Comparison of ENCODE assay signal across 8 mouse cellular contexts in the genomic region with DNA sequence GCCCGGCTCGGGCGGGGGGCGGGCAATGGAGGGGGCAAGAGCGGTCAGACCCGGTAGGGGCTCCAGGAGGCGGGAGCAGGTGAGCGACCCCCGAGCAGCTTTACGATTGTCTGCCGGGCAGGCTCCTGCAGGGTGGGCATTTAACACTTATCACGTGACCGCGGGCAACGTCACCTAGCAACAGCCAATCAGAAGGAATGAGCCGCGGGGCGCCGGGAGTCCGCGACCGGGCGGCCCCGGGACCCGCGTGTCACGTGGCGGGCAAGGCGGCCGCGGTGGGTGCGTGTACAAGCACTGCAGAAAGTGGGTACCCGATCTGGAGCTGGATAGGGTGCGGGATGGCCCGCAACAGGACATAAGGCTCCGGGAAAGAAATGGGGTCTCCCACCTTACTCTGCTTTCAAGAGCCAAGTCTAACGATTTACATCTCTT. TPM values are rescaled to one million over a fixed set of nuclear protein-coding genes. Genes with fewer than 3 reads are reported as not detected.
DNase-seq lines count a peak whose midpoint lies in the region; ATAC-seq and TF ChIP-seq lines count a peak whose summit lies in the region.

A gene (minus strand): TSS at position 115 of the 432 bp plus-strand sequence.

- peaks cover 88% of the 10 kb centered on the region for H3K27me3 ChIP-seq in heart, embryonic 15.5 days
- H3K27me3 ChIP-seq in liver, embryonic 13.5 days: peaks cover 97% of the 10 kb centered on the region
- peaks cover 92% of the 10 kb centered on the region for H3K27me3 ChIP-seq in stomach, embryonic 16.5 days (ENCODE audit: control insufficient read depth, insufficient read depth, low read length)

- H3K36me3 ChIP-seq in heart, embryonic 15.5 days: no peaks in the 10 kb centered on the region
- no peaks in the 10 kb centered on the region for H3K36me3 ChIP-seq in liver, embryonic 13.5 days
- no peaks in the 10 kb centered on the region for H3K36me3 ChIP-seq in stomach, embryonic 16.5 days (ENCODE audit: control insufficient read depth, insufficient read depth, low read length)

- WGBS in heart, embryonic 15.5 days: under 1% methylated on average over 37 of the region's 37 CpGs
- under 1% methylated on average over 37 of the region's 37 CpGs for WGBS in liver, embryonic 13.5 days (ENCODE audit: insufficient replicate concordance)
- under 1% methylated on average over 37 of the region's 37 CpGs for WGBS in stomach, embryonic 16.5 days

- no peak for DNase-seq in layer of hippocampus, adult 2 months (ENCODE audit: low spot score in 2 of 2)
- no peak for DNase-seq in layer of hippocampus, adult 8-10 months (ENCODE audit: low spot score in 2 of 2)
- peak; percentile 74 for DNase-seq in brain, adult 2 months (ENCODE audit: low read depth, low spot score)
- no peak for DNase-seq in liver, embryonic 13.5 days
- DNase-seq in adipocyte (ENCODE audit: low spot score): no peak
- DNase-seq in layer of hippocampus, adult 18-20 months (ENCODE audit: low spot score in 2 of 2): no peak

- no peak within 1 kb of the TSS; the same call in 1 of the 2 replicates for H3K27ac ChIP-seq in layer of hippocampus, adult 2 months
- H3K27ac ChIP-seq in heart, embryonic 15.5 days: no peak within 1 kb of the TSS
- H3K27ac ChIP-seq in liver, embryonic 13.5 days: no peak within 1 kb of the TSS
- 0 out of 2 replicates have a peak within 1 kb of the TSS, but pooled peaks have one; percentile 12 for H3K27ac ChIP-seq in stomach, embryonic 16.5 days (ENCODE audit: low read length)

- H3K9ac ChIP-seq in heart, embryonic 15.5 days: no peak within 1 kb of the TSS
- H3K9ac ChIP-seq in liver, embryonic 13.5 days: no peak within 1 kb of the TSS
- H3K9ac ChIP-seq in stomach, embryonic 16.5 days (ENCODE audit: low read length): peak within 1 kb of the TSS; percentile 46

- peak; percentile 21; the same call in 1 of the 2 replicates for ATAC-seq in heart, embryonic 15.5 days (replicated peaks; ENCODE audit: insufficient number of reproducible peaks, insufficient read depth, low FRiP score, low read depth)
- peak; percentile 7; the same call in 1 of the 2 replicates for ATAC-seq in liver, embryonic 13.5 days (ENCODE audit: low read depth)
- peak; percentile 48 for ATAC-seq in stomach, embryonic 16.5 days (ENCODE audit: insufficient read depth, low FRiP score)

- no peaks in the 10 kb centered on the region for H3K9me3 ChIP-seq in heart, embryonic 15.5 days (replicated peaks)
- H3K9me3 ChIP-seq in liver, embryonic 13.5 days (replicated peaks): no peaks in the 10 kb centered on the region
- no peaks in the 10 kb centered on the region for H3K9me3 ChIP-seq in stomach, embryonic 16.5 days (replicated peaks; ENCODE audit: control insufficient read depth, low read length)

- TF ChIP-seq CTCF in layer of hippocampus, adult 2 months (conservative IDR thresholded peaks at IDR 0.05): no peak

- peak within 1 kb of the TSS; percentile 43 for H3K4me3 ChIP-seq in layer of hippocampus, adult 2 months
- peak within 1 kb of the TSS; percentile 52 for H3K4me3 ChIP-seq in heart, embryonic 15.5 days
- H3K4me3 ChIP-seq in liver, embryonic 13.5 days (replicated peaks): peak within 1 kb of the TSS; percentile 59
- H3K4me3 ChIP-seq in stomach, embryonic 16.5 days (replicated peaks; ENCODE audit: low read length): peak within 1 kb of the TSS; percentile 40

- H3K4me1 ChIP-seq in heart, embryonic 15.5 days (replicated peaks): peaks cover 34% of the 10 kb centered on the region
- H3K4me1 ChIP-seq in liver, embryonic 13.5 days (replicated peaks): peaks cover 30% of the 10 kb centered on the region
- peaks cover 15% of the 10 kb centered on the region for H3K4me1 ChIP-seq in stomach, embryonic 16.5 days (ENCODE audit: control insufficient read depth, insufficient read depth, low read length)

- peak within 1 kb of the TSS; percentile 86 for H3K4me2 ChIP-seq in heart, embryonic 15.5 days
- H3K4me2 ChIP-seq in liver, embryonic 13.5 days: peak within 1 kb of the TSS; percentile 79
- H3K4me2 ChIP-seq in stomach, embryonic 16.5 days (ENCODE audit: low read depth, low read length): peak within 1 kb of the TSS; percentile 64

RNA-seq across cellular contexts. Expression of the gene that starts here (rescaled TPM):
- 1 to 10 TPM; 4.5 to 4.8 TPM for total RNA-seq in layer of hippocampus, adult 2 months (2021)
- 1 to 10 TPM; 3.6 to 4.9 (median 4.7) TPM for total RNA-seq in layer of hippocampus, adult 8-10 months (2022)
- polyA plus RNA-seq in heart, embryonic 15.5 days (2015; fragmentation: Nextera tagmentation; extraction: Ambion mirVana): 0.11 and 0.16 TPM in 2 replicates
- polyA plus RNA-seq in liver, embryonic 13.5 days (2015; fragmentation: Nextera tagmentation; extraction: Ambion mirVana): not detected in 2 replicates
- 2.2 and 2.4 TPM in 2 replicates for polyA plus RNA-seq in stomach, embryonic 16.5 days (2015; fragmentation: Nextera tagmentation; extraction: Ambion mirVana)
- 1 to 10 TPM; 5.0 to 5.5 TPM for total RNA-seq in layer of hippocampus, adult 18-20 months (2021)

Comparison
In these comparisons a context has a peak if more than half of its experiments do, and no peak if none do; other contexts are left out.
1. Peak in ATAC-seq, H3K4me3 ChIP-seq and H3K4me2 ChIP-seq in heart, embryonic 15.5 days; RNA of the gene not detected or under 1 TPM.
2. Peak in ATAC-seq, H3K4me3 ChIP-seq and H3K4me2 ChIP-seq in liver, embryonic 13.5 days; RNA of the gene not detected or under 1 TPM.